Mouse (Mus musculus): ENCODE results near the gene Fcgbp.
"Not testable (repeated sequence)": the region's sequence is repeated elsewhere in the genome, so short reads cannot be mapped to it uniquely, and the experiment has no call there.

The Fcgbp gene

DNA sequence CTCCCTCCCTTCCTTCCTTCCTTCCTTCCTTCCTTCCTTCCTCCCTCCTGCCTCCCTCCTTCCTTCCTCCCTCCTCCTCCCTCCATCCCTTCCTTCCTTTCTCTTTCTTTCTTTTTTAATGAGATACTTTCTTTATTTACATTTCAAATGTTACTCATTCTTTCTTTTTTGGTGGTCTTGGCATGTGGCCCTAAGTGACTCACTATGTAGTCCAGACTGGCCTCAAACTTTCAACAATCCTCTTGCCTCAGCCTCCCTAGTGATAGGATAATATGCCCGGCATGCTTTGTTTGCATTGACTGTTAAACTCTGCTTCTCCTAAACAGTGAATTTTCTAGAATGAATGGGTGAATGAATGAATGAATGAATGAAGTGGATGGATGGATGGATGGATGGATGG, 78.8 kb downstream of the Fcgbp start:
- DNase-seq (ENCODE audit: low spot score in 2 of 2), result no peak

DNA sequence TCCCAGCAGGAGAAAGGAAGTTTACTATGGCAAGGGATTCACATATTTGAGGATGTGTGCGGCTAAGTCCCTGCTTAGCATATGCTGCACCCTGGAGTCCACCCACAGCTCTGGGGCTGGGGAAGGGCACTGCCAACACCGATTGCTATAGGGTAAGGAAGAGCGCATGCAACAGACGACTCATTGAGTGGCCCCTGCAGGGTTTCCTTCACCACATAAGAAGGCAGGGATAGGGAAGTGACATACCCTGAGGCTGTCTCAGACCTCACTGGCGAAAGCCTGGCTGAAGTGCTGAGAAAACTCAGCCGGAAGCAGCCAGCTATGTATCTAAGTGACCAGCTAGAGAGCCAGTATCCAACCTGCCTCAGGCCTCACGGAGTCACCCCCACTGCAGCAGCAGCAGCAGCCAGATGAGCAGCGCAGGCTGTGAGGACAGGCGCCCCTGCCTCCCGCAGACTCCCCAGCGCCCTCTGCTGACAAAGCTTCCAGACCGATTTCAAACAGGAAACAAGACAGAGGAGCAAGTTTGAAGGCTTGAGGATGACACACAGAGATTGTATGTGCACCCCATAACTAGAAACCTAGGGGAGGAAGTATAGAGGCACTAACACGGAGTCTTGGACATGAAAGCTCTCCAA, 80.7 kb downstream of the Fcgbp start:
- peak in 1 of 2 experiments; percentile 39 for DNase-seq (ENCODE audit: low spot score in 2 of 2)

- DNase-seq (ENCODE audit: low spot score in 2 of 2), result not testable (repeated sequence)
These were observed 82.6 kb downstream of the Fcgbp start for GRCm38 (mm10) chr7:28153595-28153994.

GRCm38 (mm10) chr7:28159292-28159691, 88.3 kb downstream of the Fcgbp start:
- DNase-seq (ENCODE audit: low spot score in 2 of 2), result no peak

DNA sequence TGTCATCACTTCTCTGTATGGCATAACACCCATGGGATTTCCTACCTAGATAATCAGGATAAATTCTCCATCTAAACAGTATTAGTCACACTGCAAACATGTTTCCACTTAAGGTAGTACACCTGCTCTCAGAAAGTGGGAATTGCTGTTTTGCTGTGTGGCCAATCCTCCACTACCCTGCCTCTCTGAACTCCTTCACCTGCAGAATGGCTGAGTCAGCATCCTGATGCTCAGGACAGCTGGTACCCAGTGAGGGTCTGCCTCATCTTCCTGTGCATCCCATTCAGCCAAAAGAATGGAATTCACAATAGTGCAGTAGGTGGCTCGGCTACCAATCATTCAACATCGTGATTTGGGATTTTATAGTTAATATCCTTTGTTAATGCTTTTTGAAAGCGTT, 88.9 kb downstream of the Fcgbp start:
- no peak for DNase-seq (ENCODE audit: low spot score in 2 of 2)

- DNase-seq (ENCODE audit: low spot score in 2 of 2), result no peak
These were observed 90.2 kb downstream of the Fcgbp start for GRCm38 (mm10) chr7:28161163-28161749.

DNA sequence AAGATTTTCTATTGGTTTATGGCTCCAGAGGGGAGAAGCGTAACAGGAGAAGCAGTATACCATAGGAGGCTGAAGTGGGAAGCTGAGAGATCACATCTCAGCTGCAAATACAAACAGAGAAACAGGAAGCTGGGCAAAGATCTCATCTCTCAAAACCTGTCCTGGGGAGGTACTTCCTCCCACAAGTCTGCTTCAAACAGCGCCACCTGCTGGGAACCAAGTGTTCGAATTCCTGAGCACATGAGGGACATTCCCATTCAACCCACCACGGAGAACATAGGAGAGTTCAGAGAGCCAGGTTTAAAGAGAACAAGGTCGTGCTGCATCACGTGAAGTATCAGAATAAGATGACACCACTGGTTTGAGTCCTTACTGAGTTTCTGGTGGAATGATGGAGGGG, 94.4 kb downstream of the Fcgbp start:
- no peak for DNase-seq (ENCODE audit: low spot score in 2 of 2)

DNA sequence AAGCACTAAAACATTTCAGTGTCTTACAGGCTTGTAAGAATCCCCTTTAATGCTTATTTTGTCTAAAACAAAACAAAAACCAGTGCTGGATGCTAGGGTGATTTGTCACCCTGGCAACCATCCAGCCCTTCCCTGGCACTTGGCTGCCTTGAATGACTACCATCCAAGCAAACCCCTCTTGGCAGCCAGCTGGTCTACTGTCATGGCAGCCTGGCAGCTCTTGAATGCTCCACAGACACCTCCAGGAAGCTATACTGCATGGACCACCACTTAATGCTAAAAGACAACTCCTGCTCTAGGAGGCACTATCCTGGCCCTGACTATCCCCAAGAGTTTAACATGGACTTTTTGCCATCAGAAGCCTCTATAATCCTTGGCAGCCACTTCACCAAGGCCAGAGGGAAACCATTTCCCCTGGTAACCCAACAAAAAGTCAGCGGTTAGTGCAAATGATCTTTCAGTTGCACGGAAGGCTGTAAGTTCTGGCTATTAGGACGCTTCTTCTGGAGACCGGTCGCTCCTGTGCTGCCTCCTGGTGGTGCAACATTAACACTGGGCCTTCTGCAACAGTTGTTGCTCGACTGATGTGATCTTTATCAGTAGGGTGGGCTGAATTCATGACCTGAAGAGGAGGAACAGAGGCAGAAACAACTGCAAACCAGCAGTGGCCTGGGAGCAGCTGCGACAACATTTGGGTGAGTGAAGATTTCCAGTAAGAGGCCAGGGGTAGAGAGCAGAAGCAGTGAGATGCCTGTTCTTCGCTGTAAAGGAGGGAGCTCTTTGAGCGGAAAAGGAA, 97.5 kb downstream of the Fcgbp start:
- DNase-seq (ENCODE audit: low spot score in 2 of 2), result no peak

DNA sequence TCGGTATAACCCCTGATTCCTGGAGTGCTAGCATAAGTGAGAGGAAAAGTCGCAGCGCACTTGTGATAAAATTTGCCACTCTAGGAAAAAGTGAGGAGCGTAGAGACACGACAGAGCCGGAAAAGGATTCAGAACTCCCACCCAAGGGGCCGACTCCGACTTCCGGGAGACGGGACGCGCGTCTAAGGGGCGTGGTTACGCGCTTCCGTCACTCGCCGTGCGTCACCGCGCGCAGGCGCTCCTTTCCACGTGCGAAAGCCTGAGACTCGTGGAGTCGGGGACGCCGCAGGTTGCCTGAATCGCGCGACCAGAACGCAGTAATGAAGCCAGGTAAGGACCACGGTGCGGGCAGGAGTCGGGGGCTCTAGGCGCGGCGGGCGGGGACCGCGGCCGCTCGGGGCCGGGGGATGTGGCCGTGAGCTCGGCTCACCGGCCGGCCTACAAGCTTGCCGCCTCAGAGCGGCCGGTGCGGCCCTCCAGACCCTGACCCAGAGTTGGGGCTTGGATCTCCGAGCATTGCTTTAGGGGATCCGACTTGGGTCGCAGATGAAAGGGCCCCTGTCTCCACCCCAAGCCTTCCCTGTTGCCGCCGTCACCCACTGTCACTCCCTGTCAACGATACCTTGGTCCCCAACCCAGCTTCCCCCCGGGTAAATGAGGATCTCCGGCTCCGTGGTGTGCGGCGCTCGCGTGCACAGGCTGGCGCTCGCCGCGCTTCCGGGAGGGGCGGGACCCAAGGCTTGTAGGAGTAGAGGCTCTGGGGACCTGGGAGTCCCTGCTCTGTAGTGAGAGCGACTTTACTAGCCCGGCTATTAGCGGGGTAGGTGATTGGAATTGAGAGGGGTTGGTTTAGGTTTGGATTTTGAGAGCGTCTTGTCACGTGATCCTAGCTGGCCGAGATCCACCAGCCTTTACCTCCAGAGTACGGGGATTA, 98.7 kb downstream of the Fcgbp start, which contains the start of gene Fbl:
Gene Fbl, plus strand, starts transcription at position 222 of the 934 bp plus-strand sequence.
- peak; percentile 83 to 88 for DNase-seq (ENCODE audit: low spot score in 2 of 2)

Measured in frontal cortex, postnatal 14 days (tissue).